Mouse (Mus musculus) lung, postnatal 0 days (tissue): ENCODE data around the gene Cdh4. TPM values are rescaled to one million over a fixed set of nuclear protein-coding genes. Genes with fewer than 3 reads are reported as not detected.

Experiments used
- ATAC-seq: fragments of 200-750 bp; cut with Nextera tagmentation; 2 replicates; pipeline ENCODE4 v1.8.0; 2017; ENCODE audit warnings: moderate library complexity
- DNase-seq: peaks from one replicate; pipeline ENCODE4 v3.0.0-alpha.2; 2016; ENCODE audit warnings: low spot score
- H3K27ac ChIP-seq: fragments of 300-500 bp; sonication (generic); 2 replicates; pipeline ENCODE4 v1.5.1; 2014; ENCODE audit warnings: antibody characterized with exemption, mild to moderate bottlenecking, low read length, mixed read lengths
- H3K27me3 ChIP-seq: fragments of 300-500 bp; sonication (generic); replicated peaks from 2 replicates; pipeline ENCODE4 v1.6.1; 2014; ENCODE audit warnings: low read length, mixed read lengths; ENCODE audit not compliant: insufficient read depth
- H3K36me3 ChIP-seq: fragments of 300-500 bp; sonication (generic); 2 replicates; pipeline ENCODE4 v1.6.1; 2014; ENCODE audit warnings: low read length, mixed read lengths; ENCODE audit not compliant: insufficient read depth
- H3K4me1 ChIP-seq: fragments of 300-500 bp; sonication (generic); 2 replicates; pipeline ENCODE4 v1.6.1; 2014; ENCODE audit warnings: antibody characterized with exemption, low read depth, low read length, mixed read lengths; ENCODE audit not compliant: insufficient read depth
- H3K4me2 ChIP-seq: fragments of 300-500 bp; sonication (generic); replicated peaks from 2 replicates; pipeline ENCODE4 v1.6.1; 2014; ENCODE audit warnings: low read depth, mild to moderate bottlenecking, low read length, moderate library complexity, mixed read lengths
- H3K4me3 ChIP-seq: fragments of 300-500 bp; sonication (generic); 2 replicates; pipeline ENCODE4 v1.5.1; 2014; ENCODE audit warnings: low read depth, low read length
- H3K9ac ChIP-seq: fragments of 300-500 bp; sonication (generic); replicated peaks from 2 replicates; pipeline ENCODE4 v1.6.1; 2014; ENCODE audit warnings: low read depth, mild to moderate bottlenecking
- H3K9me3 ChIP-seq: fragments of 300-500 bp; sonication (generic); 2 replicates; pipeline ENCODE4 v1.6.1; 2016; ENCODE audit warnings: low read length, mixed read lengths
- CTCF ChIP-seq: IDR thresholded peaks from 2 replicates; pipeline ENCODE4 v1.5.1; 2016; ENCODE audit warnings: antibody characterized with exemption, mild to moderate bottlenecking
- EP300 ChIP-seq: IDR thresholded peaks from 2 replicates; pipeline ENCODE4 v1.6.1; 2016; ENCODE audit warnings: antibody characterized with exemption, mild to moderate bottlenecking, control low read depth
- WGBS: fragments of 180-500 bp; shearing (Covaris S2); extraction: QIAGEN DNeasy Blood & Tissue Kit; methylation state at CpG from one replicate; pipeline ENCODE4 v1.1.7; 2014; 5-methylcytosine and 5-hydroxymethylcytosine counted together
- polyA plus RNA-seq: library from polyadenylated mRNA; unstranded; fragments of >200 nt; fragmentation: Nextera tagmentation; extraction: Ambion mirVana; gene quantifications from 2 replicates; pipeline ENCODE4 v1.2.1, GENCODE M21; 2015

Gene Cdh4
- polyA plus RNA-seq, 1 experiment from 2014 or later = 3.4 TPM

GRCm38 (mm10) chr2:179533196-179533595, 91.0 kb downstream of the Cdh4 start:
- no peak for ATAC-seq
- no peak for DNase-seq
- TF ChIP-seq EP300 = no peak
- no peak for TF ChIP-seq CTCF
- Histone ChIP-seq H3K9ac (no peak overlapping the region), H3K4me1 (no peaks in the 10 kb centered on the region), H3K4me2 (no peak overlapping the region), H3K4me3 (no peak overlapping the region), H3K9me3 (no peaks in the 10 kb centered on the region), H3K36me3 (no peaks in the 10 kb centered on the region), H3K27ac (no peak overlapping the region), H3K27me3 (no peaks in the 10 kb centered on the region)
- WGBS = 75% methylated on average over 6 of the region's 6 CpGs

- H3K4me1 ChIP-seq = no peaks in the 10 kb centered on the region
- DNase-seq (no peak), ATAC-seq (no peak)
- H3K4me2 ChIP-seq = no peak overlapping the region
- no peak for TF ChIP-seq EP300
- TF ChIP-seq CTCF = no peak
- no peak overlapping the region for H3K9ac ChIP-seq
- no peaks in the 10 kb centered on the region for H3K36me3 ChIP-seq
- H3K9me3 ChIP-seq = no peaks in the 10 kb centered on the region
- no peak overlapping the region for H3K4me3 ChIP-seq
- H3K27me3 ChIP-seq = no peaks in the 10 kb centered on the region
- H3K27ac ChIP-seq = no peak overlapping the region
- WGBS = 54% methylated on average over 2 of the region's 2 CpGs
Observed at GRCm38 (mm10) chr2:179533881-179534280, 91.7 kb downstream of the Cdh4 start.

- no peak overlapping the region for H3K4me3 ChIP-seq
- WGBS = 28% methylated on average over 6 of the region's 6 CpGs
- no peak overlapping the region for H3K9ac ChIP-seq
- no peak for TF ChIP-seq EP300
- no peak for TF ChIP-seq CTCF
- H3K4me2 ChIP-seq = no peak overlapping the region
- H3K27ac ChIP-seq = no peak overlapping the region
- H3K36me3 ChIP-seq = no peaks in the 10 kb centered on the region
- DNase-seq = no peak
- no peaks in the 10 kb centered on the region for H3K27me3 ChIP-seq
- H3K9me3 ChIP-seq = no peaks in the 10 kb centered on the region
- ATAC-seq = no peak
- H3K4me1 ChIP-seq = no peaks in the 10 kb centered on the region
Observed at GRCm38 (mm10) chr2:179535204-179535603, 93.0 kb downstream of the Cdh4 start.

GRCm38 (mm10) chr2:179536762-179537161, 94.5 kb downstream of the Cdh4 start:
- ATAC-seq (no peak), DNase-seq (no peak)
- 29% methylated on average over 2 of the region's 2 CpGs for WGBS
- H3K9ac ChIP-seq = no peak overlapping the region
- H3K36me3 ChIP-seq = no peaks in the 10 kb centered on the region
- H3K4me1 ChIP-seq = no peaks in the 10 kb centered on the region
- no peaks in the 10 kb centered on the region for H3K9me3 ChIP-seq
- TF ChIP-seq CTCF (no peak), EP300 (no peak)
- no peak overlapping the region for H3K4me3 ChIP-seq
- no peak overlapping the region for H3K4me2 ChIP-seq
- no peaks in the 10 kb centered on the region for H3K27me3 ChIP-seq
- H3K27ac ChIP-seq = no peak overlapping the region

GRCm38 (mm10) chr2:179537390-179537789, 95.2 kb downstream of the Cdh4 start:
- Histone ChIP-seq H3K4me1 (no peaks in the 10 kb centered on the region), H3K4me3 (no peak overlapping the region), H3K4me2 (no peak overlapping the region), H3K36me3 (no peaks in the 10 kb centered on the region), H3K27ac (no peak overlapping the region), H3K27me3 (no peaks in the 10 kb centered on the region), H3K9ac (no peak overlapping the region), H3K9me3 (no peaks in the 10 kb centered on the region)
- 19% methylated on average over 19 of the region's 19 CpGs for WGBS
- ATAC-seq (no peak), DNase-seq (no peak)
- no peak for TF ChIP-seq CTCF
- TF ChIP-seq EP300 = no peak

- no peak for ATAC-seq
Observed at GRCm38 (mm10) chr2:179537800-179538450, 95.7 kb downstream of the Cdh4 start.

More at GRCm38 (mm10) chr2:179537800-179538450, 95.7 kb downstream of the Cdh4 start:
- no peak overlapping the region for H3K27ac ChIP-seq
- no peaks in the 10 kb centered on the region for H3K36me3 ChIP-seq
- no peak overlapping the region for H3K4me3 ChIP-seq
- H3K9ac ChIP-seq = no peak overlapping the region
- 54% methylated on average over 3 of the region's 3 CpGs for WGBS
- H3K4me2 ChIP-seq = no peak overlapping the region
- DNase-seq = no peak
- H3K4me1 ChIP-seq = no peaks in the 10 kb centered on the region
- H3K27me3 ChIP-seq = no peaks in the 10 kb centered on the region
- no peaks in the 10 kb centered on the region for H3K9me3 ChIP-seq
- TF ChIP-seq CTCF (no peak), EP300 (no peak)
